Mouse (Mus musculus): ENCODE measurements around the gene Olfr1217. TPM values are rescaled to one million over a fixed set of nuclear protein-coding genes. Genes with fewer than 3 reads are reported as not detected.
"Not testable (repeated sequence)": the region's sequence is repeated elsewhere in the genome, so short reads cannot be mapped to it uniquely, and the experiment has no call there.

Gene Olfr1217
- not detected in 2 replicates for polyA plus RNA-seq (2016; fragmentation: Nextera tagmentation; extraction: Ambion mirVana)

DNA sequence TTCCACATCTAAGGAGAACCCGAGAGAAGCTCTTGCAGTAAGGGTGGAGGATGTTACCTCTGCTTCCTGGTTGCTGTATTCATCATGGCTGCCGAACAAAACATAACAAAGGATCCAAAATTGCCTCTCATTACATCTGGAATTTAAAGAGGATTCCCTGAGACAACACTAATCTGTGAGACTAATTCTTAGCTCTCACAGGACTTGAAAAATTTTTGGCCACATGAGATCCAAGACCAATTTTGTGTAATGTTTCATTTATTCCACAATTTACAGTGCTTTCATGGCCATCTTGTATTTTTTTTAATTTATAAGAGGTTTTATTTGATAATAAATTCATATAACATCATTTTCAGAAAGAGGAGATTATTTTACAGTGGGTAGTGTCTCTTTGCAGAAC is at the start of gene Olfr1217:
Gene Olfr1217, minus strand, starts transcription at position 101 of the 400 bp plus-strand sequence.
- H3K9me3 ChIP-seq (replicated peaks): no peaks in the 10 kb centered on the region
- 87% methylated on average over 2 of the region's 2 CpGs for WGBS
- no peak for DNase-seq (ENCODE audit: low spot score)
- H3K27me3 ChIP-seq (ENCODE audit: low read depth, poor library complexity, severe bottlenecking): no peaks in the 10 kb centered on the region
- H3K4me1 ChIP-seq: no peaks in the 10 kb centered on the region
- no peaks in the 10 kb centered on the region for H3K36me3 ChIP-seq
- H3K27ac ChIP-seq: no peak within 1 kb of the TSS
- H3K4me3 ChIP-seq: no peak within 1 kb of the TSS

DNA sequence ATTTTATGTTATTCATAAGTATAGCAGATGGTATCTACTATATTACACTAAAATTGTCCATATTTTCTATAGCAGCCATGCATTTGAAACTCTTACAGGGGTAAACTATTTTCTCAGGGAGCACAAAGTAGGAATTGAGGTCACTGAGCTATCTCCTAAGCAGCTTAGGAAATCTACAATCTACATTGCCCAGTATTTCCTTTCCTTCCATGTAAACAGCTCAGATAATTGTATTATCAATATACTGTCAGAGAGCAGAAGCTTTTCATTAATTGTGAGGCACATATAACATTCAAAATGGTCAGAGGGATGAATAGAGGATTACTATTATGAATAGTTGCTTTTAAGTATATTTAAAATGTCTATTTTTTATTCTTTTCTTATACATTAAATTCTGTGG is 49.6 kb upstream of the Olfr1217 start:
- Histone ChIP-seq H3K36me3 (no peaks in the 10 kb centered on the region), H3K4me1 (no peaks in the 10 kb centered on the region), H3K27ac (no peak overlapping the region), H3K27me3 (ENCODE audit: low read depth, poor library complexity, severe bottlenecking) (no peaks in the 10 kb centered on the region), H3K4me3 (no peak overlapping the region), H3K9me3 (replicated peaks) (no peaks in the 10 kb centered on the region)
- no peak for DNase-seq (ENCODE audit: low spot score)

DNA sequence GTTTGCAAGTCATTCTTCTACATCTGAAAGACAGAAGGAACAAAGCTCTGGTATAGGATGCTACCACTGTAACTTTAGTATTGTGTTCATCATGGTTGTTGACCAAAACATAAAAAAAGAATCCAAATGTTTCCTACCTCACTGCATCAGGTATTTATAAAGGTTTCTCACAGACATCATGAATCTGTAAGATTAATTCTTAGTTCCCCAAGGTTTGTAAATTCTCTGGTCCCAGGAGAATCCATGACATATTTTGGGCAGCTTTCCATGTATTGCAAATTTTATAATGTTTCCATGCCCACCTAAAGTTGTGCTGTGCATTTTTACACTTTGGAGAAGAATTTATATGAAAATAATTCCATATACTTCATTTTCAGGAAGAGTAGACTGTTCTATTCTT is 29.2 kb upstream of the Olfr1217 start, which contains the start of gene Olfr1218:
Gene Olfr1218, minus strand, starts transcription at position 101 of the 400 bp plus-strand sequence.
- Histone ChIP-seq H3K4me1 (no peaks in the 10 kb centered on the region), H3K36me3 (no peaks in the 10 kb centered on the region), H3K27me3 (ENCODE audit: low read depth, poor library complexity, severe bottlenecking) (no peaks in the 10 kb centered on the region), H3K4me3 (no peak within 1 kb of the TSS), H3K27ac (no peak within 1 kb of the TSS), H3K9me3 (replicated peaks) (no peaks in the 10 kb centered on the region)
- no peak for DNase-seq (ENCODE audit: low spot score)

DNA sequence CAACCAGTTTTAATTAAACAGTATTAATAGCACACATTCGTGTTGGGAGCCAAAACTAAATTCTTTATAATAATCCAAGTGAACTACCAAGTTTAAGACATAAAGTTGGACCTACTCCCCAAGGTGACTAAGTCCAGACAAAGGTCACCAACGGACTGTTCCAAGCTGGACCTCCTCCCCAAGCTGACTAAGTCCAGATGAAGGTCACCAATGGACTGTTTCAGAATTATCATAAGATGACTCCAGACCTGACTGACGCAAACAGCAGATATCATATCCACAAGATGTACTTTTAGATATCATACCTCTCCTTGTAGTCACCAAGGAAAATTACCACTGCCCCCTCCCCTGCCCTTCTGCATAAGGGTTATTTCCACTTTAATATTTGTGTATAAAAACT is 10.4 kb downstream of the Olfr1217 start:
- not testable (repeated sequence) for H3K36me3 ChIP-seq; H3K27me3 ChIP-seq (ENCODE audit: low read depth, poor library complexity, severe bottlenecking); H3K4me3 ChIP-seq; H3K27ac ChIP-seq; H3K4me1 ChIP-seq; H3K9me3 ChIP-seq (replicated peaks); DNase-seq (ENCODE audit: low spot score)
- WGBS: 80% methylated on average over 3 of the region's 3 CpGs

DNA sequence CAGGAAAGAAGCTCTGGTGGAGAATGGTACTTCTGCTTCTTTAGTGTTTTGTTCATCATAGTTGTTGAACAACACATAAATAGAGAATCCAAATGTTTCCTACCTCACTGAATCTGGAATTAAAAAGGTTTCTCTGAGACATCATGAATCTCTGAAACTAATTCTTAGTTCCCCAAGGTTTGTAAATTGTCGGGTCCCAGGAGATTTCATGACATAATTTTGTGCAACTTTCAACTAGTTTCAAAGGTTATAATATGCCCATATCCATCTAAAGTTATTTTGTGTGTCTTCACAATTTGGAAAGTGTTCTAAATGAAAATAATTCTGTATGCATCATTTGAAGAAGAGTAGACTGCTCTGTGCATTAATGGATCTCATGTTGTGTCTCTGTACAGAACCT is 13.6 kb downstream of the Olfr1217 start, which contains the start of gene Olfr1216:
Gene Olfr1216, minus strand, starts transcription at position 101 of the 400 bp plus-strand sequence.
- no peak within 1 kb of the TSS for H3K4me3 ChIP-seq
- H3K27me3 ChIP-seq (ENCODE audit: low read depth, poor library complexity, severe bottlenecking): no peaks in the 10 kb centered on the region
- DNase-seq (ENCODE audit: low spot score): no peak
- H3K9me3 ChIP-seq (replicated peaks): no peaks in the 10 kb centered on the region
- 90% methylated on average over 1 of the region's 1 CpGs for WGBS
- H3K4me1 ChIP-seq: no peaks in the 10 kb centered on the region
- H3K36me3 ChIP-seq: no peaks in the 10 kb centered on the region
- no peak within 1 kb of the TSS for H3K27ac ChIP-seq

DNA sequence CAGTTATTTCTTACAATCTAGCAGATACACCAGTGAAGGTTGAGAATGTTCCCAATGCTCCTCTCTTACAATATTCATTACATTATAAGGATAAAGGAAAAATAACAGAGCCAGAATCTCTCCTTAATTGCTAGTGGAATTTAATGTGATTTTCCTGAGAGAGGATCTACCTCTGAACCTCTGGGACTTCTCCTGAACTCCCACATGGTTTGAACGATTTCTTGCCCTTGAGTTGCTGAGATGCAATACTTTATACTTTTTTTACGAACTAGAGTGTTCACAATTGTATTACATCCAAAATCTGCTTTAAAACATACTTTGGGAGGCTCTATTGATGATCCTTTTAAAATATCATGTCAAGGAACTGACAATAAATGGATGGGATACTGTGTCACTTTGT is 25.0 kb downstream of the Olfr1217 start, which contains the start of gene Olfr1215:
Gene Olfr1215, minus strand, starts transcription at position 101 of the 400 bp plus-strand sequence.
- 80% methylated on average over 2 of the region's 2 CpGs for WGBS
- H3K9me3 ChIP-seq (replicated peaks): no peaks in the 10 kb centered on the region
- H3K36me3 ChIP-seq: no peaks in the 10 kb centered on the region
- H3K4me1 ChIP-seq: no peaks in the 10 kb centered on the region
- DNase-seq (ENCODE audit: low spot score): no peak
- H3K27me3 ChIP-seq (ENCODE audit: low read depth, poor library complexity, severe bottlenecking): no peaks in the 10 kb centered on the region
- no peak within 1 kb of the TSS for H3K4me3 ChIP-seq
- no peak within 1 kb of the TSS for H3K27ac ChIP-seq

DNA sequence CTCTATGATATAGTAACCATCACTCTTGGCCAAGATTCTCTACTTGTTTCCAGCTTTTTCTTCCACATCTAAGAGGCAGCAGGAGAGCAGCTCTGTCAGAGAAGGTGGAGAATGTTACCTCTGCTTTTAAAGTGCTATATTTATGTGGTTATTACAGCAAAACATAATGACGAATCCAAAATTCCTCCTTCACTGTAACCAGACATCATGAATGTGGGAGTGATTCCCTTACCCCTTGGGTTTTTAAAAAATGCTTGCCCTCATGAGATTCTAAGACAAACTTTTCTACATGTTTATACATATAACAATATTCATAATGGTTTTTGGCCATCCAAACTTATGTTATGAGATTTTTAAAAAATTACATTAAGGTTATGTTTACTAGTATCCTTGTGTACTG is 39.3 kb downstream of the Olfr1217 start, which contains the start of gene Olfr1214:
Gene Olfr1214, minus strand, starts transcription at position 101 of the 400 bp plus-strand sequence.
- Histone ChIP-seq H3K4me3 (no peak within 1 kb of the TSS), H3K27ac (no peak within 1 kb of the TSS), H3K27me3 (ENCODE audit: low read depth, poor library complexity, severe bottlenecking) (no peaks in the 10 kb centered on the region), H3K9me3 (replicated peaks) (no peaks in the 10 kb centered on the region), H3K4me1 (no peaks in the 10 kb centered on the region), H3K36me3 (no peaks in the 10 kb centered on the region)
- DNase-seq (ENCODE audit: low spot score): no peak
- WGBS: 89% methylated on average over 1 of the region's 1 CpGs

DNA sequence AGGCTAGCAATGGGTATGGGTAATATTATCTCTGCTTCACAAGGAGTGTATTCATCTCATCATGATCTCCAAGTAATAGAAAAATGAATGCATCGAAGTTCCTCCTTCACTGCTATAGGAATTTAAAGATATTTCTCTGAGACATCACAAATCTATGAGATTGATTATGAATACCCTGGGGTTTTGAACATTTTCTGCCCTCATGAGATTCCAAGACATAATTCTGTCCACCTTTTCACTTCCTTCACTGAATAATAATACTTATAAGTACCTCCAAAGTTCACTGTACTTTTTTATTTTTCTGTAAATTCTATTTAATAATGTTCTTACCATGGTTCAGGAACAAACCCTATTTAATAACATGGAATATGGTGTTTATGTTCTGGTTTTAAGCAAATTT is 51.7 kb downstream of the Olfr1217 start, which contains the start of gene Gm13762:
Gene Gm13762, minus strand, starts transcription at position 101 of the 400 bp plus-strand sequence.
- H3K4me1 ChIP-seq: no peaks in the 10 kb centered on the region
- H3K27ac ChIP-seq: no peak within 1 kb of the TSS
- WGBS: 93% methylated on average over 1 of the region's 1 CpGs
- DNase-seq (ENCODE audit: low spot score): no peak
- H3K27me3 ChIP-seq (ENCODE audit: low read depth, poor library complexity, severe bottlenecking): no peaks in the 10 kb centered on the region
- H3K4me3 ChIP-seq: no peak within 1 kb of the TSS
- no peaks in the 10 kb centered on the region for H3K36me3 ChIP-seq
- no peaks in the 10 kb centered on the region for H3K9me3 ChIP-seq (replicated peaks)

Other genes starting within 250 kb of the Olfr1217 start
- not detected in 2 replicates for gene Olfr1201, start 239.0 kb downstream of the Olfr1217 start, polyA plus RNA-seq (2016; fragmentation: Nextera tagmentation; extraction: Ambion mirVana)
- 0.04 TPM in 2 replicates for gene Olfr1202, start 217.6 kb downstream of the Olfr1217 start, polyA plus RNA-seq (2016; fragmentation: Nextera tagmentation; extraction: Ambion mirVana)
- not detected in 2 replicates for gene Olfr1205, start 202.3 kb downstream of the Olfr1217 start, polyA plus RNA-seq (2016; fragmentation: Nextera tagmentation; extraction: Ambion mirVana)
- not detected in 2 replicates for gene Olfr1204, start 182.8 kb downstream of the Olfr1217 start, polyA plus RNA-seq (2016; fragmentation: Nextera tagmentation; extraction: Ambion mirVana)
- not detected in 2 replicates for gene Olfr1206, start 168.8 kb downstream of the Olfr1217 start, polyA plus RNA-seq (2016; fragmentation: Nextera tagmentation; extraction: Ambion mirVana)
- not detected in 2 replicates for gene Olfr1208, start 129.8 kb downstream of the Olfr1217 start, polyA plus RNA-seq (2016; fragmentation: Nextera tagmentation; extraction: Ambion mirVana)
- gene Olfr1209, start 116.9 kb downstream of the Olfr1217 start, polyA plus RNA-seq (2016; fragmentation: Nextera tagmentation; extraction: Ambion mirVana): not detected in 2 replicates
- not detected in 2 replicates for gene Olfr1211, start 94.0 kb downstream of the Olfr1217 start, polyA plus RNA-seq (2016; fragmentation: Nextera tagmentation; extraction: Ambion mirVana)
- gene Olfr1212, start 78.1 kb downstream of the Olfr1217 start, polyA plus RNA-seq (2016; fragmentation: Nextera tagmentation; extraction: Ambion mirVana): not detected in 2 replicates
- not detected in 2 replicates for gene Gm13762, start 51.8 kb downstream of the Olfr1217 start, polyA plus RNA-seq (2016; fragmentation: Nextera tagmentation; extraction: Ambion mirVana)
- not detected in 2 replicates for gene Olfr1214, start 39.4 kb downstream of the Olfr1217 start, polyA plus RNA-seq (2016; fragmentation: Nextera tagmentation; extraction: Ambion mirVana)
- not detected in 2 replicates for gene Olfr1215, start 25.1 kb downstream of the Olfr1217 start, polyA plus RNA-seq (2016; fragmentation: Nextera tagmentation; extraction: Ambion mirVana)
- gene Olfr1216, start 13.7 kb downstream of the Olfr1217 start, polyA plus RNA-seq (2016; fragmentation: Nextera tagmentation; extraction: Ambion mirVana): not detected in 2 replicates
- gene Olfr1218, start 29.1 kb upstream of the Olfr1217 start, polyA plus RNA-seq (2016; fragmentation: Nextera tagmentation; extraction: Ambion mirVana): not detected in 2 replicates
- gene Olfr1219, start 51.4 kb upstream of the Olfr1217 start, polyA plus RNA-seq (2016; fragmentation: Nextera tagmentation; extraction: Ambion mirVana): not detected in 2 replicates
- not detected in 2 replicates for gene Olfr1220, start 74.8 kb upstream of the Olfr1217 start, polyA plus RNA-seq (2016; fragmentation: Nextera tagmentation; extraction: Ambion mirVana)
- gene Olfr1221, start 85.2 kb upstream of the Olfr1217 start, polyA plus RNA-seq (2016; fragmentation: Nextera tagmentation; extraction: Ambion mirVana): not detected in 2 replicates
- not detected in 2 replicates for gene Olfr1222, start 101.0 kb upstream of the Olfr1217 start, polyA plus RNA-seq (2016; fragmentation: Nextera tagmentation; extraction: Ambion mirVana)
- not detected in 2 replicates for gene Olfr1223, start 119.5 kb upstream of the Olfr1217 start, polyA plus RNA-seq (2016; fragmentation: Nextera tagmentation; extraction: Ambion mirVana)
- not detected in 2 replicates for gene Olfr1224-ps1, start 132.0 kb upstream of the Olfr1217 start, polyA plus RNA-seq (2016; fragmentation: Nextera tagmentation; extraction: Ambion mirVana)
- gene Olfr1225, start 142.6 kb upstream of the Olfr1217 start, polyA plus RNA-seq (2016; fragmentation: Nextera tagmentation; extraction: Ambion mirVana): not detected in 2 replicates
- not detected in 2 replicates for gene Olfr1226, start 168.0 kb upstream of the Olfr1217 start, polyA plus RNA-seq (2016; fragmentation: Nextera tagmentation; extraction: Ambion mirVana)
- not detected in 2 replicates for gene Olfr1228, start 222.0 kb upstream of the Olfr1217 start, polyA plus RNA-seq (2016; fragmentation: Nextera tagmentation; extraction: Ambion mirVana)